Mouse (Mus musculus) myocyte (in vitro differentiated cells): Measurements from ENCODE around the gene Lrriq4.

ENCODE experiments used
- CEBPB ChIP-seq: IDR thresholded peaks from 2 replicates; pipeline ENCODE4 v1.6.1; 2011; ENCODE audit warnings: mild to moderate bottlenecking, moderate library complexity; ENCODE audit not compliant: poor library complexity, insufficient read depth, severe bottlenecking
- MAX ChIP-seq: IDR thresholded peaks from one replicate; pipeline ENCODE4 v1.6.1; 2011; ENCODE audit warnings: low read depth, mild to moderate bottlenecking, control low read depth
- MYOD1 ChIP-seq, 3 experiments: IDR thresholded peaks; one replicate each; pipeline ENCODE4 v1.6.1; 2011; ENCODE audit warnings: control low read depth in 2 of 3, low read depth in 2 of 3, mild to moderate bottlenecking in 2 of 3, moderate library complexity in 1 of 3; ENCODE audit not compliant: insufficient read length in 2 of 3, control insufficient read depth in 1 of 3
- POLR2A ChIP-seq: IDR thresholded peaks from one replicate; pipeline ENCODE4 v1.6.1; 2011; ENCODE audit warnings: low read depth, mild to moderate bottlenecking, control low read depth, moderate library complexity; ENCODE audit not compliant: insufficient read length
- POLR2AphosphoS2 ChIP-seq: IDR thresholded peaks from one replicate; pipeline ENCODE4 v1.6.1; 2011; ENCODE audit warnings: low read depth, control low read depth; ENCODE audit not compliant: insufficient read length
- TCF12 ChIP-seq: IDR thresholded peaks from one replicate; pipeline ENCODE4 v1.6.1; 2011; ENCODE audit warnings: mild to moderate bottlenecking, control low read depth; ENCODE audit not compliant: poor library complexity, insufficient read depth, severe bottlenecking
- USF1 ChIP-seq: IDR thresholded peaks from one replicate; pipeline ENCODE4 v1.6.1; 2011; ENCODE audit warnings: low read depth, mild to moderate bottlenecking, control low read depth, moderate library complexity

GRCm38 (mm10) chr3:30683190-30683589 lies 38.9 kb downstream of the Lrriq4 start:
- no peak for TF ChIP-seq POLR2A
- no peak for TF ChIP-seq TCF12
- TF ChIP-seq MAX = no peak
- TF ChIP-seq USF1 = no peak
- TF ChIP-seq MYOD1 (IDR thresholded peaks at IDR 0.05; ENCODE audit: control insufficient read depth in 1 of 3, insufficient read length in 2 of 3, low read depth in 2 of 3) = no peak
- no peak for TF ChIP-seq POLR2AphosphoS2
- no peak for TF ChIP-seq CEBPB
